Mouse (Mus musculus): ENCODE data around the gene Ctsd. TPM values are rescaled to one million over a fixed set of nuclear protein-coding genes. Genes with fewer than 3 reads are reported as not detected.

Gene Ctsd
- polyA plus RNA-seq, 1 experiment: 78.7 TPM

DNA sequence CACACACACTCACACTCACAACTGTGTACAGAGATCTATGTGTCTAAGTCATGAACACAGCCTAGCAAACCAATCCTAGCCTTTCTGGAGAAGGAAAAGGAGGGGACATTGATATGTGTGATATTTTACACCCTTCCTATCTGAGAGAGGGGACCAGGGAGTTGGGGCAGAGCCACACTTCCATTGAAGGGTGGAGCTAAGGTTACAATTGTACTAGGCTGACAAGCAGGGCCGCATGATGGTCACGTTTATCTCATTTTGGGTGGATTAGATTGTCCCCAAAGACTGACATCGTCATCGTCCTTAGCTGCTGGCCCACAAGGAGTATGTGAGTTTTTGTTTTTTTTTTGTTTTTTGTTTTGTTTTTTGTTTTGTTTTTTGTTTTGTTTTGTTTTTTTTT is 56.6 kb downstream of the Ctsd start:
- Histone ChIP-seq H3K27ac (ENCODE audit: control insufficient read depth, insufficient read depth, low read depth, low read length) (no peak overlapping the region), H3K36me3 (ENCODE audit: control insufficient read depth, insufficient read depth, low read length) (no peaks in the 10 kb centered on the region), H3K27me3 (ENCODE audit: control insufficient read depth, insufficient read depth, low read length) (no peaks in the 10 kb centered on the region), H3K4me1 (ENCODE audit: control insufficient read depth, insufficient read depth, low read length) (no peaks in the 10 kb centered on the region), H3K4me3 (ENCODE audit: control insufficient read depth, low read depth, low read length) (no peak overlapping the region)
- no peak for TF ChIP-seq CTCF (IDR thresholded peaks at IDR 0.05; ENCODE audit: control insufficient read depth, insufficient read depth, insufficient replicate concordance, low read depth, low read length)
- TF ChIP-seq POLR2A (IDR thresholded peaks at IDR 0.05; ENCODE audit: control insufficient read depth, low read depth, low read length): no peak

DNA sequence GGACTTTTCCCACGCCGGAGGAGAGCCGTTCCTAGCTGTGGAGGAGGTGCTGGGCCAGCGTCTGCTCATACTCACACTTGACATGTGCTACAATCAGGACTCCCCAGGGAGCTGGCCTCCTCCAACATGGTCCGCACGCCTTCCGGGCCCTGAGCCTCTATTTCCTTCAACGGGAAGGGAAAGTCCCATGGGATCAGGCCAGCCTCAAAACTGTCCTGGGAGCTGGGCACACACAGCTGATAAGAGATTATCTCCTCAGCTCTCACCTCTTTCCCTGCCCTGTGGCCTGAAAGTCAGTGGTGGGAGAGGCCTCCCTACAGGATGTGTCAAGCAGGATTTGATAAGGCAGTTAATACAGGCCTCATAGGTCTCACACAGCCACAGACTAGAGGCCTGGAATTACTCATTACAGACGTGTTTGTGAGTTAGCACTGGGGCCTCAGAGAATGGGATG is 57.5 kb downstream of the Ctsd start:
- Histone ChIP-seq H3K27me3 (ENCODE audit: control insufficient read depth, insufficient read depth, low read length) (no peaks in the 10 kb centered on the region), H3K4me1 (ENCODE audit: control insufficient read depth, insufficient read depth, low read length) (no peaks in the 10 kb centered on the region), H3K36me3 (ENCODE audit: control insufficient read depth, insufficient read depth, low read length) (no peaks in the 10 kb centered on the region), H3K4me3 (ENCODE audit: control insufficient read depth, low read depth, low read length) (no peak overlapping the region), H3K27ac (ENCODE audit: control insufficient read depth, insufficient read depth, low read depth, low read length) (no peak overlapping the region)
- TF ChIP-seq CTCF (IDR thresholded peaks at IDR 0.05; ENCODE audit: control insufficient read depth, insufficient read depth, insufficient replicate concordance, low read depth, low read length): no peak
- no peak for TF ChIP-seq POLR2A (IDR thresholded peaks at IDR 0.05; ENCODE audit: control insufficient read depth, low read depth, low read length)

GRCm38 (mm10) chr7:142328507-142328906 is 59.3 kb downstream of the Ctsd start:
- Histone ChIP-seq H3K27me3 (ENCODE audit: control insufficient read depth, insufficient read depth, low read length) (no peaks in the 10 kb centered on the region), H3K36me3 (ENCODE audit: control insufficient read depth, insufficient read depth, low read length) (no peaks in the 10 kb centered on the region), H3K4me1 (ENCODE audit: control insufficient read depth, insufficient read depth, low read length) (no peaks in the 10 kb centered on the region), H3K4me3 (ENCODE audit: control insufficient read depth, low read depth, low read length) (no peak overlapping the region), H3K27ac (ENCODE audit: control insufficient read depth, insufficient read depth, low read depth, low read length) (no peak overlapping the region)
- TF ChIP-seq POLR2A (IDR thresholded peaks at IDR 0.05; ENCODE audit: control insufficient read depth, low read depth, low read length) (no peak), CTCF (IDR thresholded peaks at IDR 0.05; ENCODE audit: control insufficient read depth, insufficient read depth, insufficient replicate concordance, low read depth, low read length) (no peak)

DNA sequence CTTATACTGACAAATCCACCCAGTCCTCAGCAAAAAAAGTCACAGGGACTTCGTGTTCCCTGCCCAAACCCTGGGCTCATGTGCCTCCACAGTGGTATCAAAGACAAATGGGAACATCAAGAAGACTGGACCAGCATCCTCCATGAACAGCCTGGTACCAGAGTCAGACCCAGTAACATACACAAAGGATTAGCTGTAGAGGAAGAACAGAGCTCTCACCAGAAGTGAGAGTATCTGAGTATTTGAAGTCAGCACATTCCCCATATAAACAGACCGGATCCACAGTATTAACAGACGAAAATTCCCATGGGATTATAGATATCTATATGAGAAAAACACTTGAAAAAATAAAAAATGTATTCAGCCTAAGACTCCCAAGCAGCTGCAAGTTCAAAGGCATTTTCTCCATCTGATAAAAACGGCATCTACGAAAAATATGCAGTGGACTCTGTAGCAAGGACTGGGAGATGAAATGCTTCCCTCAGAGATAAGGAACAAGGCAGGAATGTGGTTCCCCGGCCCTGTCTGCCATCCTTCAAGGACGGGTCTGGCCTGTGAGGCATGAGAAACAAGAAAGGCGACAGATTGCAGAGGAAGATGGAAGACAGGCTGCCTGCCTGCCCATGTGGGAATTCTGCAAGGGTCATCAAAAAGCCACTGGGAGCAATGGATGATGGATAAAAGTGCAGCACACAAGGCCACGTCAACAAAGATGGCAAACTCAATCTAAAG is 61.0 kb downstream of the Ctsd start:
- Histone ChIP-seq H3K36me3 (ENCODE audit: control insufficient read depth, insufficient read depth, low read length) (no peaks in the 10 kb centered on the region), H3K4me1 (ENCODE audit: control insufficient read depth, insufficient read depth, low read length) (no peaks in the 10 kb centered on the region), H3K27me3 (ENCODE audit: control insufficient read depth, insufficient read depth, low read length) (no peaks in the 10 kb centered on the region), H3K27ac (ENCODE audit: control insufficient read depth, insufficient read depth, low read depth, low read length) (no peak overlapping the region), H3K4me3 (ENCODE audit: control insufficient read depth, low read depth, low read length) (no peak overlapping the region)
- TF ChIP-seq CTCF (IDR thresholded peaks at IDR 0.05; ENCODE audit: control insufficient read depth, insufficient read depth, insufficient replicate concordance, low read depth, low read length) (no peak), POLR2A (IDR thresholded peaks at IDR 0.05; ENCODE audit: control insufficient read depth, low read depth, low read length) (no peak)

Other genes starting within 250 kb of the Ctsd start
- gene Gm45337, start 243.4 kb downstream of the Ctsd start, polyA plus RNA-seq (2012; rRNA removed): not detected in 2 replicates
- not detected in 2 replicates for gene Gm29735, start 230.9 kb downstream of the Ctsd start, polyA plus RNA-seq (2012; rRNA removed)
- gene Gm4553, start 222.3 kb downstream of the Ctsd start, polyA plus RNA-seq (2012; rRNA removed): not detected in 2 replicates
- not detected in 2 replicates for gene Krtap5-2, start 212.0 kb downstream of the Ctsd start, polyA plus RNA-seq (2012; rRNA removed)
- gene Gm10153, start 197.6 kb downstream of the Ctsd start, polyA plus RNA-seq (2012; rRNA removed): not detected in 2 replicates
- gene Krtap5-3, start 186.7 kb downstream of the Ctsd start, polyA plus RNA-seq (2012; rRNA removed): not detected in 2 replicates
- gene Gm7579, start 176.2 kb downstream of the Ctsd start, polyA plus RNA-seq (2012; rRNA removed): not detected in 2 replicates
- 0.08 and 0.17 TPM in 2 replicates for gene Krtap5-5, start 158.1 kb downstream of the Ctsd start, polyA plus RNA-seq (2012; rRNA removed)
- gene Gm40460, start 147.0 kb downstream of the Ctsd start, polyA plus RNA-seq (2012; rRNA removed): not detected in 2 replicates
- gene Gm2431, start 129.7 kb downstream of the Ctsd start, polyA plus RNA-seq (2012; rRNA removed): not detected in 2 replicates
- not detected in 2 replicates for gene Gm4559, start 113.7 kb downstream of the Ctsd start, polyA plus RNA-seq (2012; rRNA removed)
- gene Krtap5-1, start 90.9 kb downstream of the Ctsd start, polyA plus RNA-seq (2012; rRNA removed): not detected in 2 replicates
- gene Krtap5-4, start 84.5 kb downstream of the Ctsd start, polyA plus RNA-seq (2012; rRNA removed): not detected in 2 replicates
- gene Ifitm10, start 14.3 kb downstream of the Ctsd start, polyA plus RNA-seq (2012; rRNA removed): 0.20 TPM in 1 of 2 replicates, not detected in the other
- gene Gm49369, start 5.4 kb downstream of the Ctsd start, polyA plus RNA-seq (2012; rRNA removed): not detected in 2 replicates
- 0.28 and 1.2 TPM in 2 replicates for gene Syt8, start 46.8 kb upstream of the Ctsd start, polyA plus RNA-seq (2012; rRNA removed)
- gene Tnni2, start 53.8 kb upstream of the Ctsd start, polyA plus RNA-seq (2012; rRNA removed): 0.31 TPM in 1 of 2 replicates, not detected in the other
- gene Lsp1, start 72.8 kb upstream of the Ctsd start, polyA plus RNA-seq (2012; rRNA removed): 2.4 and 5.9 TPM in 2 replicates
- gene Tnnt3, start 110.8 kb upstream of the Ctsd start, polyA plus RNA-seq (2012; rRNA removed): not detected in 2 replicates
- gene Mrpl23, start 144.6 kb upstream of the Ctsd start, polyA plus RNA-seq (2012; rRNA removed): 4.5 and 5.9 TPM in 2 replicates

Measured in testis, adult 2 months (tissue).